Mouse (Mus musculus) lung, embryonic 14.5 days (tissue): ENCODE measurements at regions not wholly inside any gene's neighbourhood (a gene's known extent, or its start where the extent isn't known, plus 50 kb on each side); places are given as distances from the start of the nearest gene placed in this dataset.

Experiments
- ATAC-seq: fragments of 200-750 bp; cut with Nextera tagmentation; 2 replicates; pipeline ENCODE4 v1.8.0; 2017; ENCODE audit warnings: mild to moderate bottlenecking, moderate TSS enrichment, moderate library complexity; ENCODE audit not compliant: insufficient read depth
- DNase-seq: peaks from one replicate; pipeline ENCODE4 v3.0.0-alpha.2; 2015
- H3K27ac ChIP-seq: fragments of 300-500 bp; sonication (generic); 2 replicates; pipeline ENCODE4 v1.5.1; 2014; ENCODE audit warnings: low read depth, mild to moderate bottlenecking, moderate library complexity
- H3K27me3 ChIP-seq: fragments of 300-500 bp; sonication (generic); 2 replicates; pipeline ENCODE4 v1.6.1; 2014; ENCODE audit warnings: low read length, control low read depth; ENCODE audit not compliant: insufficient read depth
- H3K36me3 ChIP-seq: fragments of 300-500 bp; sonication (generic); 2 replicates; pipeline ENCODE4 v1.6.1; 2014; ENCODE audit warnings: control low read depth; ENCODE audit not compliant: insufficient read depth
- H3K4me1 ChIP-seq: fragments of 300-500 bp; sonication (generic); 2 replicates; pipeline ENCODE4 v1.6.1; 2014; ENCODE audit warnings: antibody characterized with exemption, control low read depth; ENCODE audit not compliant: insufficient read depth
- H3K4me2 ChIP-seq: fragments of 300-500 bp; sonication (generic); 2 replicates; pipeline ENCODE4 v1.6.1; 2014; ENCODE audit warnings: mild to moderate bottlenecking
- H3K4me3 ChIP-seq: fragments of 300-500 bp; sonication (generic); 2 replicates; pipeline ENCODE4 v1.5.1; 2014; ENCODE audit warnings: low read depth, low read length
- H3K9ac ChIP-seq: fragments of 300-500 bp; sonication (generic); 2 replicates; pipeline ENCODE4 v1.6.1; 2014
- H3K9me3 ChIP-seq: fragments of 300-500 bp; sonication (generic); 2 replicates; pipeline ENCODE4 v1.6.1; 2016; ENCODE audit warnings: low read depth, low read length, control low read depth
- CTCF ChIP-seq: IDR thresholded peaks from 2 replicates; pipeline ENCODE4 v1.5.1; 2016; ENCODE audit warnings: antibody characterized with exemption, low read depth
- WGBS: fragments of 180-500 bp; shearing (Covaris S2); extraction: QIAGEN DNeasy Blood & Tissue Kit; methylation state at CpG from one replicate; pipeline ENCODE4 v1.1.7; 2014; 5-methylcytosine and 5-hydroxymethylcytosine counted together

GRCm38 (mm10) chr15:69632306-69632705 is 3131.6 kb upstream of the Lrrc6 start:
- no peak for ATAC-seq
- no peak overlapping the region for H3K4me2 ChIP-seq
- H3K36me3 ChIP-seq = no peaks in the 10 kb centered on the region
- H3K27me3 ChIP-seq = no peaks in the 10 kb centered on the region
- H3K4me3 ChIP-seq = no peak overlapping the region
- TF ChIP-seq CTCF = no peak
- DNase-seq = no peak
- H3K9ac ChIP-seq = no peak overlapping the region
- no peaks in the 10 kb centered on the region for H3K9me3 ChIP-seq
- H3K27ac ChIP-seq = no peak overlapping the region
- H3K4me1 ChIP-seq = no peaks in the 10 kb centered on the region

GRCm38 (mm10) chr15:69617998-69618397 is 3117.3 kb upstream of the Lrrc6 start:
- no peak for ATAC-seq
- TF ChIP-seq CTCF = no peak
- Histone ChIP-seq H3K27me3 (no peaks in the 10 kb centered on the region), H3K4me2 (no peak overlapping the region), H3K4me3 (no peak overlapping the region), H3K36me3 (no peaks in the 10 kb centered on the region), H3K4me1 (no peaks in the 10 kb centered on the region), H3K27ac (no peak overlapping the region), H3K9me3 (no peaks in the 10 kb centered on the region), H3K9ac (no peak overlapping the region)
- 77% methylated on average over 2 of the region's 2 CpGs for WGBS
- DNase-seq = no peak

- no peaks in the 10 kb centered on the region for H3K36me3 ChIP-seq
- H3K4me1 ChIP-seq = no peaks in the 10 kb centered on the region
- 34% methylated on average over 3 of the region's 3 CpGs for WGBS
- no peak overlapping the region for H3K4me2 ChIP-seq
- no peaks in the 10 kb centered on the region for H3K9me3 ChIP-seq
- peak; percentile 5 for DNase-seq
- no peak overlapping the region for H3K27ac ChIP-seq
- TF ChIP-seq CTCF = no peak
- H3K27me3 ChIP-seq = no peaks in the 10 kb centered on the region
- no peak for ATAC-seq
- no peak overlapping the region for H3K4me3 ChIP-seq
- H3K9ac ChIP-seq = no peak overlapping the region
Measured at GRCm38 (mm10) chr15:69614048-69614447, 3113.3 kb upstream of the Lrrc6 start.

GRCm38 (mm10) chr15:69591219-69592006 is 3090.7 kb upstream of the Lrrc6 start:
- no peak overlapping the region for H3K4me2 ChIP-seq
- 61% methylated on average over 4 of the region's 4 CpGs for WGBS
- no peaks in the 10 kb centered on the region for H3K9me3 ChIP-seq
- H3K9ac ChIP-seq = no peak overlapping the region
- H3K27ac ChIP-seq = no peak overlapping the region
- no peaks in the 10 kb centered on the region for H3K27me3 ChIP-seq
- H3K36me3 ChIP-seq = no peaks in the 10 kb centered on the region
- TF ChIP-seq CTCF = no peak
- no peak for ATAC-seq
- no peak for DNase-seq
- no peak overlapping the region for H3K4me3 ChIP-seq
- no peaks in the 10 kb centered on the region for H3K4me1 ChIP-seq

DNA sequence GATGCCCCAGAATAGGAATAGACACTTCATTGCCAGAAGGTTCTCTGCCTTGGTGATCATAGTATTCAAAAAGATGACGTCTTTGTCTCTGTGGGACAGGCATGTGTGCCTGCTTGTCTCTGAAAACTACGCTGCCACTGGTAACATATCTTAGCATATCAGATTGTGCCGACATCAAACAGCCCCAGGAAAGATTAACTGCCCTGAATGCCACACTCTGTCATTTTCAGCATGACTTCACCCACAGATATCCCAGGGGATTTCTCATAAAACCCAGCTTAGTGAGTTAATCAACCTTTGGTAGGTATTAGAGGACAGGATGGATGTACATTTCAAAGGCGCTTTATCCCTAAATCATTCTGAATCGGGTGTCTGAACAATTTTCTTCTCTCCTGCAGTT is 3087.4 kb upstream of the Lrrc6 start:
- H3K36me3 ChIP-seq = no peaks in the 10 kb centered on the region
- no peaks in the 10 kb centered on the region for H3K4me1 ChIP-seq
- no peak overlapping the region for H3K9ac ChIP-seq
- no peaks in the 10 kb centered on the region for H3K9me3 ChIP-seq
- no peak for ATAC-seq
- H3K4me3 ChIP-seq = no peak overlapping the region
- no peaks in the 10 kb centered on the region for H3K27me3 ChIP-seq
- no peak overlapping the region for H3K4me2 ChIP-seq
- no peak overlapping the region for H3K27ac ChIP-seq
- no peak for TF ChIP-seq CTCF
- DNase-seq = no peak
- 66% methylated on average over 5 of the region's 5 CpGs for WGBS

- TF ChIP-seq CTCF = no peak
- Histone ChIP-seq H3K27me3 (no peaks in the 10 kb centered on the region), H3K4me3 (no peak overlapping the region), H3K9me3 (no peaks in the 10 kb centered on the region), H3K27ac (no peak overlapping the region), H3K9ac (no peak overlapping the region), H3K4me1 (no peaks in the 10 kb centered on the region), H3K36me3 (no peaks in the 10 kb centered on the region), H3K4me2 (no peak overlapping the region)
- DNase-seq = no peak
- no peak for ATAC-seq
- WGBS = 45% methylated on average over 2 of the region's 2 CpGs
Measured at GRCm38 (mm10) chr15:69576742-69577141, 3076.0 kb upstream of the Lrrc6 start.

DNA sequence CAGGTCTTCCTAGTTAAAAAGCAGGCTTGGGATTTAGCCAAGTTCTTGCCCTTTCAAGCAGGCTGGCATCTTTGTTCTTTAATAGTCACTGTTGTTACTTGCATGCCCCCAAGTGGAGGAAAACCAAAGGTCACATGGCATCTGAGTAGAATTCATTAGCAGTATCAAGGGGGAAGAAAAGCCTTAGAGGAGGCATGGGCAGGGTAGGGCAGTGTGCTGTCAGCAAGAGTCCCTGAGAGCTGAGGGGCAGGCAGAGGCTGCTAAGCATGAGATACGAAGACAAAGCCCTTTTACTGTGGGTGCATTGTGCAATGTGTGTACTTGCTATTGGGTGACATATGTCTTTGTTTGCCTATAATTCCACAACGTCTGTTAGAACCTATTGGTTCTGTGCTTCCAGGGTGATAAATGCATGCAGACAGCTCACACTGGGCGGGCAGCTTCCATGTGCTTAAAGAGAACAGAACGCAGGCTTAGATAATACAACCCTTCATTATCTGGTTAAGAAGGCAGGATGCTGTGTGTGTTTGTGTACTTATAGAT is 3075.0 kb upstream of the Lrrc6 start:
- Histone ChIP-seq H3K9me3 (no peaks in the 10 kb centered on the region), H3K27me3 (no peaks in the 10 kb centered on the region), H3K4me2 (no peak overlapping the region), H3K4me1 (no peaks in the 10 kb centered on the region), H3K36me3 (no peaks in the 10 kb centered on the region), H3K4me3 (no peak overlapping the region), H3K27ac (no peak overlapping the region), H3K9ac (no peak overlapping the region)
- 37% methylated on average over 4 of the region's 4 CpGs for WGBS
- TF ChIP-seq CTCF = 0 out of 2 replicates have a peak, but pooled peaks have one; percentile 13
- ATAC-seq = no peak
- DNase-seq = peak; percentile 14
